Comparison of ENCODE assay signal across 8 mouse cellular contexts in genomic region chr11:106669873-106670173, GRCm38 (mm10). TPM values are rescaled to one million over a fixed set of nuclear protein-coding genes. Genes with fewer than 3 reads are reported as not detected.
DNase-seq lines count a peak whose midpoint lies in the region; ATAC-seq and TF ChIP-seq lines count a peak whose summit lies in the region.

No protein-coding gene starts in this region.

- peak; percentile 46; the same call in 1 of the 2 replicates for ATAC-seq in liver, postnatal 0 days
- peak; percentile 8; the same call in 1 of the 2 replicates for ATAC-seq in lung, postnatal 0 days

- no peak overlapping the region for H3K9ac ChIP-seq in liver, postnatal 0 days (replicated peaks)
- H3K9ac ChIP-seq in lung, postnatal 0 days (replicated peaks; ENCODE audit: low read depth) = no peak overlapping the region

- peak; percentile 41 for DNase-seq in liver, postnatal 0 days
- no peak for DNase-seq in liver
- DNase-seq in embryonic facial prominence, embryonic 10.5 days (ENCODE audit: low spot score) = no peak
- DNase-seq in lung, postnatal 0 days (ENCODE audit: low spot score) = peak; percentile 44
- peak; percentile 75 for DNase-seq in thymus, postnatal 25 days
- no peak for DNase-seq in right cerebral cortex, adult 18-20 months
- no peak for DNase-seq in layer of hippocampus, adult 9-10 months (ENCODE audit: low spot score)
- no peak for DNase-seq in kidney, adult 8-10 months

- H3K9me3 ChIP-seq in liver, postnatal 0 days (ENCODE audit: low read length) = no peaks in the 10 kb centered on the region
- no peaks in the 10 kb centered on the region for H3K9me3 ChIP-seq in embryonic facial prominence, embryonic 10.5 days
- H3K9me3 ChIP-seq in lung, postnatal 0 days (ENCODE audit: low read length) = no peaks in the 10 kb centered on the region

- no peak overlapping the region for H3K27ac ChIP-seq in liver, postnatal 0 days (ENCODE audit: low read depth)
- H3K27ac ChIP-seq in embryonic facial prominence, embryonic 10.5 days (replicated peaks) = peak overlapping the region; percentile 35; the same call in 1 of the 2 replicates
- H3K27ac ChIP-seq in lung, postnatal 0 days (ENCODE audit: low read length) = peak overlapping the region; percentile 32; the same call in 1 of the 2 replicates

- H3K4me2 ChIP-seq in liver, postnatal 0 days (ENCODE audit: low read depth, low read length) = no peak overlapping the region
- H3K4me2 ChIP-seq in lung, postnatal 0 days (replicated peaks; ENCODE audit: low read depth, low read length) = no peak overlapping the region

- TF ChIP-seq CTCF in liver, postnatal 0 days (IDR thresholded peaks at IDR 0.05; ENCODE audit: low read depth) = no peak
- TF ChIP-seq CTCF in lung, postnatal 0 days (IDR thresholded peaks at IDR 0.05) = no peak

- H3K36me3 ChIP-seq in liver, postnatal 0 days (replicated peaks; ENCODE audit: insufficient read depth, low read length) = no peaks in the 10 kb centered on the region; the same call in 1 of the 2 replicates
- no peaks in the 10 kb centered on the region for H3K36me3 ChIP-seq in embryonic facial prominence, embryonic 10.5 days (replicated peaks)
- no peaks in the 10 kb centered on the region for H3K36me3 ChIP-seq in lung, postnatal 0 days (ENCODE audit: insufficient read depth, low read length)

- H3K4me1 ChIP-seq in liver, postnatal 0 days (ENCODE audit: insufficient read depth) = peaks cover 23% of the 10 kb centered on the region
- peaks cover 43% of the 10 kb centered on the region for H3K4me1 ChIP-seq in embryonic facial prominence, embryonic 10.5 days
- peaks cover 24% of the 10 kb centered on the region; the same call in 1 of the 2 replicates for H3K4me1 ChIP-seq in lung, postnatal 0 days (ENCODE audit: insufficient read depth, low read depth, low read length)

- no peak for TF ChIP-seq EP300 in liver, postnatal 0 days (IDR thresholded peaks at IDR 0.05; ENCODE audit: low read depth)
- TF ChIP-seq EP300 in lung, postnatal 0 days (IDR thresholded peaks at IDR 0.05) = peak; percentile 23; the same call in 1 of the 2 replicates

- no peak overlapping the region for H3K4me3 ChIP-seq in liver, postnatal 0 days (ENCODE audit: low read depth, low read length)
- H3K4me3 ChIP-seq in embryonic facial prominence, embryonic 10.5 days = no peak overlapping the region
- no peak overlapping the region for H3K4me3 ChIP-seq in lung, postnatal 0 days (ENCODE audit: low read depth, low read length)

- H3K27me3 ChIP-seq in liver, postnatal 0 days (ENCODE audit: insufficient read depth, low read length) = no peaks in the 10 kb centered on the region
- H3K27me3 ChIP-seq in embryonic facial prominence, embryonic 10.5 days (replicated peaks; ENCODE audit: low read depth, poor library complexity, severe bottlenecking) = no peaks in the 10 kb centered on the region
- no peaks in the 10 kb centered on the region for H3K27me3 ChIP-seq in lung, postnatal 0 days (replicated peaks; ENCODE audit: insufficient read depth, low read length)

- 37% methylated on average over 5 of the region's 9 CpGs for WGBS in liver, postnatal 0 days (ENCODE audit: insufficient replicate concordance)
- 18% methylated on average over 9 of the region's 9 CpGs for WGBS in embryonic facial prominence, embryonic 10.5 days
- 20% methylated on average over 5 of the region's 9 CpGs for WGBS in lung, postnatal 0 days

RNA-seq across cellular contexts. Expression of gene Tex2, which starts 56.6 kb away (rescaled TPM):
- 9.9 and 11.3 TPM in 2 replicates for polyA plus RNA-seq in liver, postnatal 0 days (2015; fragmentation: Nextera tagmentation; extraction: Ambion mirVana)
- polyA plus RNA-seq in embryonic facial prominence, embryonic 10.5 days (2016; fragmentation: Nextera tagmentation; extraction: Ambion mirVana) = 6.8 and 7.5 TPM in 2 replicates
- 8.9 and 9.6 TPM in 2 replicates for polyA plus RNA-seq in lung, postnatal 0 days (2015; fragmentation: Nextera tagmentation; extraction: Ambion mirVana)

Comparison
In these comparisons a context has a peak if more than half of its experiments do, and no peak if none do; other contexts are left out.
1. DNase-seq: peak in liver, postnatal 0 days (single experiment), lung, postnatal 0 days (single experiment) and thymus, postnatal 25 days (single experiment); none in liver (single experiment), embryonic facial prominence, embryonic 10.5 days (single experiment), right cerebral cortex, adult 18-20 months (single experiment), layer of hippocampus, adult 9-10 months (single experiment) and kidney, adult 8-10 months (0 of 2).